Mouse (Mus musculus): Measurements from ENCODE around the gene 4933434E20Rik.
A peak's percentile ranks its signal among the peaks of the same experiment; 100 is the strongest.

Gene 4933434E20Rik

DNA sequence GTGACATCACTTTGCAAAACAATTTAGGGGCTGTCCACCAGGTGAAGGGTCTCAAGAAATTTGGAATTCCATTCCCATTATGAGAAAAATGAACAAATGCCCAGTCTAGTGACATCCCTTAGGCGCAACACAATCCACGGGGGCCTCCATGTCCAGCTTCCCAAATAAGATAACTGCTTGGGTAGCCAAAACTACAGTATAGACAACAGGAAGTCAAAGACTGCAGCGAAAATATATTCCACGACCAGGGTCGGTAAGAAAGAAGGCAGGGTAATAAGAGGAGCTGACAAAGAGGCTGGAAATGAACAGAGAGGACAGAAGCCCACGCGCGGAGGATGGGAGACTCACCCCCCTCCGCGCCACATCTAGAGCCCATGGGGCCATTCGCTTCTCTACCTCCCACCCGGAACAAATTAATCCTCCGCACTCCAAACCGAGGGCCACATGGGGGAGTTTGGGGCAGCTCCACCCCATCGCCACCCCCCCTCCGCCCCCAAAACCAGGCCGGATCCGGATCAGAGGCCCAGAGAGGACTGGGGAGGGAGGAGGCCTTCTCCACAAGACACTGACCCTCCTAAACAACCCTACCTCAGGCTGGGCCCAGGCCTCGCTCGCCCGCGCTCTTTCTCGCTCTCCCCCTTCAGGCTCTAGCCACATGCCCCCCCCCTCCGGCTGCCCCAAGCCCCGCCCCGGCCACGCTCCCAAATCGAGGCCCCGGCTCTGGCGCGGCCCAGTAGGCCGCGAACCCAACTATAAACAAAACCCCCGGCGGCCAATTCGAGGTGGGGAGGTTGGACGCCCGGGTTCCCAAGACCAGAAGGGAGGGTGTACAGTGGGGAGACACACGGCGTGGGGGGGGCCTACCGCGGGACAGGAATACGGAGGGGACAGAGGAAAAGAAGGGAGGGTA lies at the start of gene 4933434E20Rik:
TSS of gene 4933434E20Rik (plus strand) at position 196 of the 910 bp plus-strand sequence.
- DNase-seq = no peak

DNA sequence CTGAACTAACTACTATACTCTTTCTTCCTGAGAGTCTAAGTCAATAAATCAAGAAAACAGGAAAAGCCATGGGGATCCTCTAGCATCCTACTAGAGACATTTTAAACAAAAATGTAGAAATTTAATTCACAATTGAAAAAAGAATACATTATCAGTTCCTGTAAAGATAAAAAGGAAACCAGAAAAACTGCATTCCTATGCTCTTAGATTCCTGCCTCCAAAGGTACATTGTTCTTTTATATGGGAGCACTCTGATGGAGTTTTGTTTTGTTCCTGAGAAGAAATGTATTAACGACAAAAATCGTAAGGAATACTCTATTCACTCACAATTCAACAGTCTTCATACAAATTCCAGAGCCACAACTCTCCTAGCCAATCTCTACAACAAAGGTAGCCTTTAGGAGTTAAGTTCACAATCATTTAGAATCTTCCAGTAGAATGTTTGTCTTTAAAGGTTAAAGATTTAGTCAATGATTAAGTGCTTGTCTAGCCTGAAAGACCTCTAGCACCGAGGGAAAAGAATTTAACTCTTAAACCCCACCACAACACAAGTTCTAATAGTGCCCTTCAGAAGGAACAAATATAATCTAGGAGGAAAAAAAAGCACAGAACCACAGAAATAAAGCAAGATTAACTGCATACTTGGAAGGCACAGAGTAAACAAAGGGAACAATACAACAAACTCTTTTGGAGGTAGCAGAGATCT lies 47.2 kb upstream of the 4933434E20Rik start:
- DNase-seq = no peak

DNA sequence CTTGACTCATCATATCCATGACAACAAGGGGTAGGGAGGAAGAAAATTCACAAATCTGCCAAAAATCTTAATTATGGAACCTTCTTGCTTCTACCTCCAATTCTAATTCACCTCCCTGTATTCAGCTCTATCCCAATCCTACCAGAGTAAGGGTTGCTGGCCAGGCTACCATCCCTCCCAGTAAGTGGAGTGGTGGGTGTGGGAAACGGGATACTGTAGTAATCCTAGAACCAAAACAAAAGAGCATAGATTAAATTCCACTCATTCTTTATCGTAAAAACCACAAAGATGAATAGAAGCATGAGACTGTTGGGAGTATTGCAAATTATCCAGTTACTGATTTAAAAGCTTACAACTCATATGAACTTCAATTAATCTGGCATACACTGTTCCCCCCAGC lies 41.1 kb upstream of the 4933434E20Rik start:
- DNase-seq = no peak

DNA sequence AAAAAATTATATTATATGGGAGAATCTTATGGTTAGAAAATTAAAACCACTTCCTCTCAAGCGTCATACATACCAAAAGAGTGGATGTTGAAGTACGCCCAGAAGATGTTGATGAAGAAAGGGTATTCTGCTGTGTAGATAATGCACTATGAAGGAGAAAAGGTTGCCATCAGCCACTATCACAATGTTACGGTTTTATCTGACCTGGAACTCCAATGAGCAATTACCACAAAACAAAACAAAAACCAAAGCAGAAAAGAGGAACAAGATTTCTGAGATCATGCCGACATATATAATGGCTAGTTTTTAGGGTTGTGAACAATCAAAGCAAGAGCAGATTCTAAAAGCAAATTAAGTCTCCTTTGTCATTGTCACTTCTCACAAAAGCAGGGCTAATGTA lies 34.8 kb upstream of the 4933434E20Rik start:
- no peak for DNase-seq

DNA sequence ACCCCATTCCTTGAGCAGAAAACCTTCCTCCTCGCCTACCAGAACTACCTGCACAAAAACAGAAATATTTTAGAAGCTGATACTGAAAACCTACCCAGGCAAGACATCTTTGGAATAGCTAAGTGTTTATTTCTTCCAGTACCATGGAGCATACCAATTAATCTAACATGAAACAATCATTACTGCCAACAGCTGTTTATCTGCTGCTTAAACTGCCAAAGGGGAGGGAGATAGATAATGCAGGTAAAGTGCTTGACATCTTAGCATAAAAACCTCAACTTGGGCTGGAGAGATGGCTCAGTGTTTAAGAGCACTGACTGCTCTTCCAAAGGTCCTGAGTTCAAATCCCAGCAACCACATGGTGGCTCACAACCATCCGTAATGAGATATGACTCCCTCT lies 16.8 kb upstream of the 4933434E20Rik start:
- no peak for DNase-seq

DNA sequence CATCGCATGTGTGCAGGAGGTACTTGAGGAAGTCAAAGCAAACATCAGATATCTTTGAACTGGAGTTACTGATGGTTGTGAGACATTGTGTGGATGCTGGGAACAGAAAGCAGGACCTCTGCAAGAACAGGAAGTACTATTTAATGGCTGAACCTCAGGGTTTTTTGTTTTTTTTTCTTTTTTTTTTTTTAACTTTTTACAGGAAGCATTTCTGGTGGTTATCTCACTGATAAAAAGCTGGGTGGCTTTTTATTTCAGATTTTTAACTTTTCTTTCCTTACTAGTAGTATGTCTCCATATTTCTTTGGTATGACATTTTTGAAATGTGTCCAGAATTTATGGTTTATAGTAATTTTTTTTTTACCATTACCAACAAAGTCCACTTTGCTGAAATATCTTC lies 15.2 kb upstream of the 4933434E20Rik start:
- DNase-seq = no peak

DNA sequence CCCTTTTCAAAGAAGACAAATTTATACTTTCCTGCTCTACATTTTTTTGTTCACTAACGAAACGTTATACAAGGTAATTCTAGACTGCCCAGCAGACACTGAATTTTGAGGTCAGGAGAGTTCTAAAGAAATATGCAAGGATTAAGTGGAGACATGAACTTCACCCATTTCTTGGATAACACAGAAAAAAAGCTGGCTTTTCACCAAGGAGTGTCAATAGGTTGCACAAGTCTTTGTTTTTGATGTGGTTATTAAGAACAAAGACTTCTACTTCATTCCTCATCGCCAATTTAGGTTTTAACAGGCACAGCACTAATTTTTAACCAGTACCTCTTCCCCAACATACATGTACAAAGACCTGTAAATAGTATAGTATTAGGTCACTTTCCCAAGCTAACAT lies 1.7 kb upstream of the 4933434E20Rik start:
- DNase-seq = no peak

DNA sequence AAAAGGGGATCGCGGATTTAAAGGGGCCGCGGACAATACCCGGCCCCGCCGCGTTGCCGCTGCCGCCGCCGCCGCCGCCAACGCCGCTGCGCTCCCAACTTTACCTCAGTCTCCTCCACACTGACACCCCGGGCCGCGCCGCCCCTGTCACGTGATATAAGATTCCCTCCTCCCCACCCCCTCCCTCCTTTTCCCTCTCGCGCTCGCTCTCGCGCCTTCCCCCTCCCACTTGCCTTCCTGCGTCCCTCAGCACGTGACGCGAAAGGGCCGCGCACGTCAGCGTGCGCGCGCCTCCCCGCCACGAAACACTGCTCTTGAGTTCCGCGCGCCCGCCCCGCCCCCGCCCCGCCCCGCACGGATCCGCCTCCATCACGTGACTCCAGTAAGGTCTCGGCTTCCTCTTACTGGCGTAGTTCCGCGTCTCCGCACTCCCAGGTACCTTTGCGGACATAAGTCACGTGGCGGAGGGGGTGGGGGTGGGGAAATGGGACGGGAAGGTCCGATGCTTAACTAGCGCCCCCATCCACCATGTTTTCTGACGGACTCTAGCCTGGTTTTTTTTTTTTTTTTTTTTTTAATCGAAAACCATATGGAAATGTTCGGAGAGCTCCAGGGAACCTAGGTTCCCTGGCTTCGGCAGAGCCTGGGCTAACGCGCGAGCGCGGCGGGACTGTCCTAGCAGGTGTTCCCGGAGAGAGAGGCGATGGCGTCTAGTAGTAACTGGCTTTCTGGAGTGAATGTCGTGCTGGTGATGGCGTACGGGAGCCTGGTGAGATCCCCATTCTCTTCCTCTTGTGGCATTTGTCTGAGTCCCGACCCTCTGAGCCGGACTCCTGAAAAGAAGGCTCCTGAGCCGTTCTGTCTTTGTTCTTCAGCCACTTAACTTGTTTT lies 1.2 kb downstream of the 4933434E20Rik start, which contains the start of gene Ubap2l:
TSS of gene Ubap2l (minus strand) at position 278 of the 891 bp plus-strand sequence.
- peak; percentile 93 for DNase-seq

DNA sequence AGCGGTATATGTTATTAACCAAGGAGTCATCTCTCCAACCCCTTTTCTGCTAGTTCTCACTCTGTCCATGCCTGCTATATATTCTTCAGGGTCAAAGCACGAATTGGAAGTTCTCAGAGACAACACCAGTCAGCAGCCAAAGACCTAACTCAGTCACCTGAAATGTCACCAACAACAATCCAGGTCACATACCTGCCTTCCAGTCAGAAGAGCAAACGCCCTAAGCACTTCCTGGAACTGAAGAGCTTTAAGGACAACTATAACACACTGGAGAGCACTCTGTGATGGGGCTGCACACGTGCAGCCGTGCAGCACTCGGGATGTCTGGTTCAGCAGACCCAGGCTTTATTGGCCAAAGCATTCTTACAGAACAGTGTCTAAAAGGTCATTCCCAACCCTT lies 10.1 kb downstream of the 4933434E20Rik start:
- no peak for DNase-seq

DNA sequence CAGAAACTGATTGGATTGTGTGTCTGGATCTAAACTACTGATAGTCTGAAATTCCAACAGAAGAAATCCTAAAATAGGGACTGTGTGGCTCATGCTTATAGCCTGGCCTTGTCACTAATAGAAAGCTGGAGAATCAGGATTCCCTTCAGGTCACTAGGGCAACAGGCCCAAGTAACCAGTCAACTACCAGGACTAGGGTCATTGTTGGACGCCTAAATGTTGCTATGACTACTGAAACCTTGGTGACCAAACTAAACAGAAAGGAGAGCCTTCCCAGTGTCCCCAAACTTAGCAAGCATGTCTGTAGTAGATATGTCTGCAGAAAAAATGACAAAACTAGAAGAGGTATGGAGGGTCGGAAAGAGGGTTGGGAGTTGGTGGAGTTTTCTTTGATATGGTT lies 11.1 kb downstream of the 4933434E20Rik start:
- DNase-seq = no peak

DNA sequence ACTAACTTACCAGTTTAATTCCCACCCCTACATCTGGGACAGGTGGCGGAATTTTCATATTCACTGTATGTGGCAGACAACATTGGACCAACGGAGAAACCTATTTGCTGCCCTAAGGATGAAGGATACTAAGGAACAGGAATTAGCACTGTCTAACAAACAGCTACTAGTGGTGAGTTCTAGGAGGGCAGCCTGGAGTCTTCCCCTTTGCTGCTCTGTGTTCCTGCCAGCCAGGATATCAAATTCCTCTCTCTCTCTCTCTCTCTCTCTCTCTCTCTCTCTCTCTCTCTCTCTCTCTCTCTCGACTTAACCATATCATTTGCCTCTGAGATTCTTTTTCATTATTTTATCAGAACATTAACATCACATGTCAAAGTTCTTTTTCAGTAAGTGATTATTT lies 12.9 kb downstream of the 4933434E20Rik start:
- DNase-seq = no peak

DNA sequence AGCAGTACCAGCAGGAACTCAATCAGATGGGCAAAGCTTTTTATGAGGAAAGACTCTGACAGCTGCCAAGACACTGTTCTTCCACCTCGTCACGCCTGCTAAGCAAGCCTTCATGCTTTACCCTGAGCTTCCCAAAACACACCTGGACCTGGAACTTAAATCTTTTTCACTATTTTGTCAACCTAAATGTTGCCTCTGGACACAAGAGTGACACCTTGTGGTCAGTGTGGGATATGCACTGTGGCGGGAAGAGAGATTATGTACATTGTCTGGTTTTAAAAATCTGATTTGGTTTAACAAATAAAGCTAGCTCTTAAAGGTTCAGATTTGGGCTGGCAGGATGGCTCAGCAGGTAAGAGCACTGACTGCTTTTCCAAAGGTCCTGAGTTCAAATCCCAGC lies 14.1 kb downstream of the 4933434E20Rik start:
- peak; percentile 34 for DNase-seq

DNA sequence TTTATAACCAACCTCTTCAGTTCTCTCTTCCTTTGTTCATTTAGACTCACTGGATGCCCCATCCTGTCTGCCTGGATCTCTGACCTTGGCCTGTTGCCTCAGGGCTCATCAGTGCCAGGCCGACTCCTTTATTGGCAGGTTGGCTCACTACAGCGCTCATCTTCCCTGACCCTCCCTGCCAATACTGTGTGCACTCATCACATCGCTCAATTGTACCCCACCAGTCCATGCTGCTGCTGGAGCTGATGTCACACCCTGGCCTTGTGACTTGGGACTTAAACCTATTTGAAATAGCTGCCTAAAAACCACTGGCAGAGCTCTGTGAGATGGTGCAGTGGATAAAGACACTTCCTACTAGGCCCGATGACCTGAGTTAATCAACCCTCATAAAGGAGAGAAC lies 16.4 kb downstream of the 4933434E20Rik start:
- DNase-seq = no peak

DNA sequence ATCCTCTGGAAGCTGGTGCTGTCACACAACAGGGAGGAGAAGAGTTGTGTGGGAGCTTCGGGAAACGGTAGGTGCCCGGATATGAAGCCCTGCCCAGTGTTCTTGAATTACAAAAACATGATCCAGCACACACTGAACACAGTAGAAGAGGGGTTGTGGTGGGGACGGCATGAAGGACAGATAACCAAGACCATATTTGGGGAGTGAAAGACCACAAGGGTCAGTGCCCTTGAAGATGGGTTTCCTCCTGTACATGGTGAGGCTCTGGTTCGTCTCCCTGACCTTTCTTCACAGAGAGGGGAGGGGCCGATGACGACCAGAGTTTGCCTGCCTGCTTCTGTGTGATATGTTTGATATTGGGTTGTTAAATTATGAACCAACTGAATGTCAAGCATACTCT lies 18.3 kb downstream of the 4933434E20Rik start:
- no peak for DNase-seq

DNA sequence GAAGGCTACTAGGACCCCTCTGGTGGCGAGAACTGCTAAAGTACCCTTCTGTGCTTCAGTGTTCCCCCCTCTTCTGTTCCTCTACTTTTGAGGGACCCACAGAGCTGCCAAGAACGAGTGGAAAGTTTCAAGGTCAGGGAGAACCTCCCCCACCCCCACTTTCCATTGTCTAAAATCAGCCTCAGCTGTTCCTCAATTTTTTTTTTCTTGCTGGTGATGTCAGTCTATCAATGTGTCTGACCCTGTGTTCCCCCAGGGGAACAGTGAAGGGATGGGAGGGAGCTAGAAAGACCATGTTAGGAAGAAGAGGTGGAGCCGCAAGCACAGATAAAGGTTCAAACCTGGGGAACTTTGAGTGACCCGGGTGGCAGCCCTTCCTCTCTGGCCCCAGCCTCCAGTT lies 20.9 kb downstream of the 4933434E20Rik start, which contains the start of gene Tpm3:
TSS of gene Tpm3 (plus strand) at position 356 of the 400 bp plus-strand sequence.
- DNase-seq = no peak

DNA sequence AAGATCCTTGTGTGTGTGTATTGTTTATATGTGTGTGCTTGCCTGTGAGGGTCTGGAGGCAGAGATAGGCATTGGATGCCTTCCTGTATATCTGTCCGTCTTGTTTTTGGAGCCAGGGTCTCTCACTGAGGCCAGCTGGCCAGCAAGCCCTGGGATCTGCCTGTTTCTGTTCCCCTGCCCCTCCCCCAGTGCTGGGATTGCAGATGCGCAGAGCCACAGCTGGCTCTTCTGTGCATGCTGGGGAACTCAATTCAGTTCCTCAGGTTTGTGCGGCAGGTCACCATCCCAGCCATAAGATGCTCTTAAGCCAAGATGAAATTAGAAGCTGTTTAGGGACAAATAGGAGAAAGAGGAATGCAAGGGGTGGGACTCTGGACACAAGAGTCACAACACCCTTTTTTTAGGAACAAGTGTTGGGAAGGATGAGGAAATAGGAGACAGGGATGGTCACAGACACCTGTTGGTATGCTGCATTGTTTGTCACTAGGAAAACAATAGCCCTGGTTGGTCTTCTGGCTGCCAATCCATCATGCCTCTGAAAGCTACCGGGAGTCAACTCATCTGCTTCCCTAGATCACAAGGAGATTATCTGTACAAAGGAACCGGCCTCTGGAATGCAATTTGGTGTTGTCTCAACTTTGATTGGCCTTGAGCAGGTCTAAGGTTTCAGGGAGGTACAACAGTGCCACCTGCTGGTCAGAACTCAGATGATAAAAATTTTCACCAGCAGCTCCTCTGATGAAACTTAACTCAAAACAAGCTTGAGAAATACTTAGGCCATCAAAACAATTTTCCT lies 25.7 kb downstream of the 4933434E20Rik start:
- peak; percentile 73 for DNase-seq

DNA sequence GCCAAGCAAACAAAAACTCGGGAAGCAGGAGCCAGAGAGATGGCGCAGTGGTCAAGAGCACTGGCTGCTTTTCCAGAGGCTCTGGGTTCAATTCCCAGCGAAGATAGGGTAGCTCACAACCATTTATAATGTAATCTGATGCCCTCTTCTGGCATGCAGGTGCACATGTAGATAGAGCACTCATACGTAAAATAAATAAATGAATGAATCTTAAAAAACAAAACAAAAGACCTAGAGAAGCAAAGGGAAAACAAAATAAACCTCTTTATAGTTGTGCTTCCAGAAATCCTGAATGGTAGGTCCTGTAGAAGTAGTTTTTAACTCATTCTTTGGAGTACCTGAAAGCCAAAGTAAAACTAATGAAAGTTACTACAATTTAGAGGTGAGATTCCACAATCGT lies 26.8 kb downstream of the 4933434E20Rik start:
- DNase-seq = no peak

DNA sequence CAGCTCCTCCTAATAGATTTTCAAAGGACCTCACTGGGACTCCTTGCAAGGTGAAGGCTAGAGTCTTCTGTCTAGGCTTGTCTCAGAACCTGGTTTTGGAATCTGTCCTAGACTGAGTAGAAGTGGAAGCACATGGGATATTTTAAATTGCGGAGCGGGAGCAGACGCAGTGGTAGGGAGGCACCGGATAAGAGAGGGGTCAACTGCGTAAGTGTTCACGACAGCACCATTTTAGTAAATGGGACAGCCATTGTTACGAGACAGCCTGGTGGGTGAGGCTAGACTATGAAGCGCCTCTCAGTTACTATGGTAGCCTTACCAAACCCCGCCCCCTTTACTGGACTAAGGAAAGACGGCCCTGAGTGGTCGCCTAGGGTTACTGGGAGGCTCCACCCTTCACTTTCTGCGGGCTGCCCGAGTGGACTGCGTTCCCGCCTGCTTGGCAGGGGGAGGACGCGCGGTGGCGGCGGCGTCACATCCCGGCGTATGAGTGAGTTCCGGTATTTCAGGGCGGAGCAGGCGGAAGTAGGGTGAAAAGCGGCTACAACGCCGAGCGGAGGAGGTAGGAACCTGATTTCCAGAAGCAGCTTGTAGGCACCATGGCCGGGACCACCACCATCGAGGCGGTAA lies 27.8 kb downstream of the 4933434E20Rik start:
- peak; percentile 82 for DNase-seq

DNA sequence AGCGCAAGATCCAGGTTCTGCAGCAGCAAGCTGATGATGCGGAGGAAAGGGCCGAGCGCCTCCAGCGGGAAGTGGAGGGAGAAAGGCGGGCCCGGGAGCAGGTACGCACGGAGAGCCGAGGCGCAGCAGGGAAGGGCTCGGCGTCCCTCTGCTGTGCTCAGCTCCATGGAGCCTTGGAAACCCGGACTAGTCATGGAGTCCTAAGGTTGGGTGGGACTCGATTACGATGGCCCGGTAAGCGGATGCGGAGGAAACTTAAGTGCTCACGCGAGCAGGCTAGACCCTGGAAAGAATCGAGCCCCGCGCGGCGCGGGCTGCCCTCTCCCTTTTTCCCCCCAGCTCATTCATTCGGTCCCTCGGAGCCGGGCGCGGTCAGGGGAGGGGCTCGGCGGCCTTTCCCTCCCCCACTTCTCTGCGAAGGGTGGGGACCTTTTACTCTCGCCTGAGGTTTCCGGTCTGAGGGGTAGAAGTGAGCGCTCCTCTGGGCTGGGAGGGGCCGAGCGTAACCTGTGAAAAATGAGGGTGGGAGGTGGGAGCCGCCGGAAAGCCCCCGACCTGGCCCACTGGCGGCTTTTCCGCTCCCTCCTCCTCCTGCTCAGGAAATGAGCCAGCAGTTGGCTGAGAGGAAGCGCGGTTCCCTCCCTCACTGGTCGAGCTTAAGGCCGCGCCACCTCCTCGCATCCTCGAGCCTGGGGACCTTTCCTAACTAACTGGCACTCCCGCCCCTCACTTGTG lies 28.5 kb downstream of the 4933434E20Rik start:
- peak; percentile 35 for DNase-seq

DNA sequence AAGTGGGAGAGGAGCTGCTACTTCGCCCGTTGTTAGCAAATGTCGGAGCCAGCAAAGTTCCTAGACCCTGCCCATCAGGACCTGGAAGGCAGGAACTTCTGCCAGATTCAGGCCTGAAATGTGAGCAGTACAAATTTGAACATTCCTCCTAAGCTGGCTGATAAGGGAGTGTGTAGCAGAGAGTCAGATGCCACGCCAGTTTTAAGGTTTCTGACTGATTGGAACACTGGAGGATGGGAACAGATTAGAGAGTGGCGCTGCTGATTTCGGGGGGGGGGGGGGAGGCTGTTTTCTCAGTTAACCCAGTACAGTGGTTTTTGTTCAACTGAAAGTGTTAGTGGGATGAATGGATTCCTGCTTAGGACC lies 29.0 kb downstream of the 4933434E20Rik start:
- no peak for DNase-seq
